Mouse (Mus musculus) spleen, adult 2 months (tissue): ENCODE results near the gene Cep72.

Source experiments
- CTCF ChIP-seq: fragments of 200-500 bp; IDR thresholded peaks from 2 replicates; pipeline ENCODE4 v1.5.1; 2011; ENCODE audit warnings: mild to moderate bottlenecking, inconsistent platforms; ENCODE audit not compliant: insufficient read depth, insufficient read length, insufficient replicate concordance; ENCODE audit errors: extremely low read depth
- POLR2A ChIP-seq: fragments of 200-500 bp; IDR thresholded peaks from 2 replicates; pipeline ENCODE4 v1.6.1; 2011; ENCODE audit warnings: low read depth, low read length, inconsistent platforms

GRCm38 (mm10) chr13:74102108-74102830 is 40.2 kb upstream of the Cep72 start:
- TF ChIP-seq POLR2A (no peak), CTCF (no peak)
